ENCODE assay signal across 8 mouse cellular contexts in the genomic region with DNA sequence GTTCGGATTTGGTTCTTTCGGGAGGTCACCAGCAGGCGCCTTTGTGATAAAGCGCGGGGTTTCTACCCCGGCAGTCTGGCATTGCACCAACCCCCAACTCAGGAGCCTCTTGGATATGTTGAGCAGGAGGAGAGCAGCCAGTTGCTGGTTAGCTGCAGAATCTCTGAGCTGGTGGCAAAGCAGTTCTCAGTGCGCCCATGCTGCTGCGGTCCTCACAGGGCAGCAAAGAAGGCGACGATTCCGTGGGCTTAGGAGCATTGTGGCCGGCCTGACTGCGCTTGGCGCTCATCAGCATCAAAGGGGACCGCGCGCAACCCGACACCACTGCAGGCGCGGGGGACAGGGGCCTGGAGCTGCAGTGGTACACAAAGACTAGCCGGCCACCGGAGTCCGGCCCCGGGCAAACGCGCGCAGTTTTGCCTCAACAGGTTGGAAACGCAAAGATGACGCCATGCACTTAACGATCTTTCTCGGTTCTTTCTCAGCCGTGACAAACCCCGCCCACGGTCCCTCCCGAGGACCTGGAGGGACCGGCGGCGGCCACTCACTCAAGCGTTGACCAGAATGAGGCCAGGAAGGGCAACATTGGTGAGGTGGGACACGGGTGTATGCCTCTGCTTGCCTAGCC. TPM values are rescaled to one million over a fixed set of nuclear protein-coding genes. Genes with fewer than 3 reads are reported as not detected.
A peak's percentile ranks its signal among the peaks of the same experiment; 100 is the strongest.
DNase-seq lines count a peak whose midpoint lies in the region; ATAC-seq and TF ChIP-seq lines count a peak whose summit lies in the region.

No protein-coding gene starts in this region.

- H3K4me3 ChIP-seq in lung, adult 2 months (replicated peaks; ENCODE audit: extremely low read depth, low read depth, low read length) = peak overlapping the region; percentile 6
- H3K4me3 ChIP-seq in hindbrain, embryonic 15.5 days = peak overlapping the region; percentile 46
- peak overlapping the region; percentile 56 for H3K4me3 ChIP-seq in liver, embryonic 12.5 days
- H3K4me3 ChIP-seq in neural tube, embryonic 14.5 days (ENCODE audit: low read depth, low read length) = peak overlapping the region; percentile 36

- TF ChIP-seq POLR2A in lung, adult 2 months (IDR thresholded peaks at IDR 0.05; ENCODE audit: borderline replicate concordance, extremely low read depth, low read depth, low read length) = no peak

- peaks cover 27% of the 10 kb centered on the region for H3K27me3 ChIP-seq in hindbrain, embryonic 15.5 days
- H3K27me3 ChIP-seq in liver, embryonic 12.5 days (replicated peaks) = peaks cover 62% of the 10 kb centered on the region
- peaks cover 12% of the 10 kb centered on the region for H3K27me3 ChIP-seq in neural tube, embryonic 14.5 days (ENCODE audit: control insufficient read depth, insufficient read depth, low read length)

- 5% methylated on average over 40 of the region's 40 CpGs for WGBS in lung, adult 2 months
- WGBS in hindbrain, embryonic 15.5 days = under 1% methylated on average over 40 of the region's 40 CpGs
- WGBS in liver, embryonic 12.5 days (ENCODE audit: insufficient replicate concordance) = 2% methylated on average over 40 of the region's 40 CpGs
- WGBS in neural tube, embryonic 14.5 days = under 1% methylated on average over 40 of the region's 40 CpGs

- H3K9me3 ChIP-seq in hindbrain, embryonic 15.5 days = no peaks in the 10 kb centered on the region
- no peaks in the 10 kb centered on the region for H3K9me3 ChIP-seq in liver, embryonic 12.5 days (replicated peaks)
- no peaks in the 10 kb centered on the region for H3K9me3 ChIP-seq in neural tube, embryonic 14.5 days (ENCODE audit: control insufficient read depth, low read length)

- H3K9ac ChIP-seq in hindbrain, embryonic 15.5 days = peak overlapping the region; percentile 37
- peak overlapping the region; percentile 49 for H3K9ac ChIP-seq in liver, embryonic 12.5 days
- H3K9ac ChIP-seq in neural tube, embryonic 14.5 days (replicated peaks; ENCODE audit: low read depth, low read length) = peak overlapping the region; percentile 25; the same call in 1 of the 2 replicates

- H3K4me2 ChIP-seq in hindbrain, embryonic 15.5 days = peak overlapping the region; percentile 93
- peak overlapping the region; percentile 85 for H3K4me2 ChIP-seq in liver, embryonic 12.5 days
- peak overlapping the region; percentile 91 for H3K4me2 ChIP-seq in neural tube, embryonic 14.5 days (ENCODE audit: low read depth, low read length)

- H3K4me1 ChIP-seq in lung, adult 2 months (ENCODE audit: control insufficient read depth, insufficient read depth, low read length) = no peaks in the 10 kb centered on the region
- peaks cover 23% of the 10 kb centered on the region for H3K4me1 ChIP-seq in hindbrain, embryonic 15.5 days (replicated peaks)
- H3K4me1 ChIP-seq in liver, embryonic 12.5 days = peaks cover 50% of the 10 kb centered on the region
- peaks cover 9% of the 10 kb centered on the region; the same call in 1 of the 2 replicates for H3K4me1 ChIP-seq in neural tube, embryonic 14.5 days (ENCODE audit: control insufficient read depth, insufficient read depth, low read length)

- no peak for TF ChIP-seq CTCF in lung, adult 2 months (IDR thresholded peaks at IDR 0.05; ENCODE audit: insufficient read depth, low read length)

- no peaks in the 10 kb centered on the region for H3K36me3 ChIP-seq in hindbrain, embryonic 15.5 days
- no peaks in the 10 kb centered on the region for H3K36me3 ChIP-seq in liver, embryonic 12.5 days
- no peaks in the 10 kb centered on the region for H3K36me3 ChIP-seq in neural tube, embryonic 14.5 days (ENCODE audit: control insufficient read depth, insufficient read depth, low read length)

- no peak overlapping the region for H3K27ac ChIP-seq in hindbrain, embryonic 15.5 days (replicated peaks)
- H3K27ac ChIP-seq in liver, embryonic 12.5 days = no peak overlapping the region
- H3K27ac ChIP-seq in neural tube, embryonic 14.5 days (ENCODE audit: low read depth, low read length) = no peak overlapping the region

- no peak for DNase-seq in lung, adult 2 months
- no peak for DNase-seq in lung, postnatal 25 days (ENCODE audit: low spot score)
- DNase-seq in embryo, embryonic 9.5 days (ENCODE audit: extremely low spot score) = peak; percentile 87

- ATAC-seq in hindbrain, embryonic 15.5 days (ENCODE audit: low FRiP score, low read depth) = peak; percentile 21
- ATAC-seq in liver, embryonic 12.5 days = no peak
- ATAC-seq in neural tube, embryonic 14.5 days (ENCODE audit: low read depth) = peak; percentile 25; the same call in 1 of the 2 replicates
- ATAC-seq in activated CD4-positive, CD25-positive, alpha-beta regulatory T cell, adult 4 months = no peak
- ATAC-seq in frontal cortex, adult (ENCODE audit: low TSS enrichment) = no peak

RNA-seq across cellular contexts. Expression of a gene that starts 0.9 kb away (rescaled TPM):
- polyA plus RNA-seq in lung, adult 2 months (2012; rRNA removed) = 38.1 and 39.3 TPM in 2 replicates
- 39.2 and 40.0 TPM in 2 replicates for polyA plus RNA-seq in hindbrain, embryonic 15.5 days (2015; fragmentation: Nextera tagmentation; extraction: Ambion mirVana)
- polyA plus RNA-seq in liver, embryonic 12.5 days (2016; fragmentation: Nextera tagmentation; extraction: Ambion mirVana) = 38.3 and 42.4 TPM in 2 replicates
- polyA plus RNA-seq in neural tube, embryonic 14.5 days (2014; fragmentation: Nextera tagmentation; extraction: Ambion mirVana) = 5.3 and 42.6 TPM in 2 replicates
- under 1 TPM; 0.09 to 0.17 TPM for polyA plus RNA-seq in activated CD4-positive, CD25-positive, alpha-beta regulatory T cell, adult 4 months (2017; shearing (Covaris generic))

Comparison
In these comparisons a context has a peak if more than half of its experiments do, and no peak if none do; other contexts are left out.
1. H3K4me3 ChIP-seq: peak in every context shown above with its lines; median percentile 56 in liver, embryonic 12.5 days; 46 in hindbrain, embryonic 15.5 days; 36 in neural tube, embryonic 14.5 days; 6 in lung, adult 2 months.
2. ATAC-seq: peak in hindbrain, embryonic 15.5 days (single experiment) and neural tube, embryonic 14.5 days (single experiment); none in liver, embryonic 12.5 days (single experiment), activated CD4-positive, CD25-positive, alpha-beta regulatory T cell, adult 4 months (single experiment) and frontal cortex, adult (single experiment).
3. Peak in every context shown above with its lines, with median percentiles within 50 percentile points of each other: H3K4me2 ChIP-seq and H3K9ac ChIP-seq.